9 mouse cellular contexts compared by ENCODE assay signal in the genomic region with DNA sequence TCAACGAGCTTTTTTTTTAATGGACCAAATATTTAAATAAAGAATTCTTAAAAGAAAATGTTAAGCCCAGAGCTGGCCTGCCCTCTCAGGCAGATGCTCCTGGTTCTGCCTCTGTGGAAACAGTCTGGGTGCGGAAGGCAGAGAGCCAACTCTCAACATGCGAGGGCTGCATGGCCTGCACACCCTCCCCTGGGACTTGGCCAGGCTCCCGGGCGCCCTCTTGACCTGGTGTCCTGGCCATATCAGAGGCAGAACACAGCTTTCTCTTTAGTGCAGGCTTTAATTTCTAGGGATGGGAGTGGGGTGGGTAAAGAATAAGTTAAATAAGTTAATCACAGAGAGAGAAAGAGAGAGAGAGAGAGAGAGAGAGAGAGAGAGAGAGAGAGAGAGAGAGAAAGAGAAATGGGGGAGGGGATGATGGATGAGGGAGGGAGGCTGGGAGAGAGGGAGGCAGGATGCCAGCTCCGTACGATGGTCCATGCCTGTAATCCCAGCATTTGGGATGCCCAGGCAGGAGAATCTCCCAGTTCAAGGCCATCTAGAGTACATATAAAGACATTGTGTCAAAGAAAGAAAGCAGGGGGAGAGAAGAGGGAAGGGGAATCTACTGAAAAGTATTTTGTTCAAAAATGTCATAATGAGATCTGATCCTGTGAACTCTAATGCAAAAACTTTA.
DNase-seq lines count a peak whose midpoint lies in the region; ATAC-seq lines count a peak whose summit lies in the region.
"Had no signal": no experiment of that assay in that cellular context is flagged by ENCODE, and none has a peak within 500 bp of the region (broad histone marks: within the 10 kb centered on the region; RNA-seq: fewer than 3 reads in every experiment).

No protein-coding gene starts in this region.

- H3K36me3 ChIP-seq in heart, embryonic 11.5 days (ENCODE audit: control insufficient read depth, insufficient read depth, low read length) = no peaks in the 10 kb centered on the region
- H3K36me3 ChIP-seq in heart, embryonic 15.5 days = no peaks in the 10 kb centered on the region
- H3K36me3 ChIP-seq in kidney, embryonic 15.5 days = no peaks in the 10 kb centered on the region
- H3K36me3 ChIP-seq in forebrain, embryonic 11.5 days (ENCODE audit: control insufficient read depth, insufficient read depth, low read length) = no peaks in the 10 kb centered on the region

- H3K4me3 ChIP-seq in heart, embryonic 11.5 days (ENCODE audit: low read depth, low read length) = no peak overlapping the region
- no peak overlapping the region for H3K4me3 ChIP-seq in heart, embryonic 15.5 days
- H3K4me3 ChIP-seq in kidney, embryonic 15.5 days (replicated peaks) = no peak overlapping the region
- H3K4me3 ChIP-seq in forebrain, embryonic 11.5 days (ENCODE audit: low read depth, low read length) = no peak overlapping the region
- H3K4me3 ChIP-seq: myocyte had no signal

- ATAC-seq in heart, embryonic 11.5 days (replicated peaks; ENCODE audit: insufficient number of reproducible peaks, low FRiP score, low TSS enrichment) = no peak; the same call in 1 of the 2 replicates
- ATAC-seq in heart, embryonic 15.5 days (replicated peaks; ENCODE audit: insufficient number of reproducible peaks, insufficient read depth, low FRiP score, low read depth) = peak; percentile 77
- peak; percentile 76 for ATAC-seq in kidney, embryonic 15.5 days (replicated peaks; ENCODE audit: low FRiP score)
- ATAC-seq in inflammation-experienced regulatory T-cells, adult 6 months = no peak
- no peak for ATAC-seq in forebrain, embryonic 11.5 days (replicated peaks; ENCODE audit: low FRiP score)

- 38% methylated on average over 7 of the region's 7 CpGs for WGBS in heart, embryonic 11.5 days (ENCODE audit: insufficient replicate concordance)
- WGBS in heart, embryonic 15.5 days = 21% methylated on average over 7 of the region's 7 CpGs
- WGBS in kidney, embryonic 15.5 days = 39% methylated on average over 7 of the region's 7 CpGs
- 78% methylated on average over 7 of the region's 7 CpGs for WGBS in forebrain, embryonic 11.5 days

- DNase-seq in heart, adult 18-20 months = peak; percentile 66 to 71
- peak; percentile 36 for DNase-seq in adrenal gland, adult 8-10 months
- DNase-seq in lung, postnatal 10 days = peak; percentile 75
- no peak for DNase-seq in forebrain, embryonic 11.5 days (ENCODE audit: low spot score)

- H3K9me3 ChIP-seq in heart, embryonic 11.5 days (replicated peaks; ENCODE audit: control insufficient read depth, low read length) = no peaks in the 10 kb centered on the region
- H3K9me3 ChIP-seq in heart, embryonic 15.5 days (replicated peaks) = no peaks in the 10 kb centered on the region
- no peaks in the 10 kb centered on the region for H3K9me3 ChIP-seq in kidney, embryonic 15.5 days (replicated peaks)
- no peaks in the 10 kb centered on the region for H3K9me3 ChIP-seq in forebrain, embryonic 11.5 days (ENCODE audit: control insufficient read depth, low read length)

- no peaks in the 10 kb centered on the region for H3K27me3 ChIP-seq in heart, embryonic 11.5 days (ENCODE audit: control insufficient read depth, insufficient read depth, low read length)
- H3K27me3 ChIP-seq in heart, embryonic 15.5 days = no peaks in the 10 kb centered on the region
- no peaks in the 10 kb centered on the region for H3K27me3 ChIP-seq in kidney, embryonic 15.5 days
- no peaks in the 10 kb centered on the region for H3K27me3 ChIP-seq in forebrain, embryonic 11.5 days (ENCODE audit: control insufficient read depth, insufficient read depth, low read length)

- no peak overlapping the region for H3K27ac ChIP-seq in heart, embryonic 11.5 days (ENCODE audit: low read depth, low read length)
- H3K27ac ChIP-seq in heart, embryonic 15.5 days = peak overlapping the region; percentile 52
- H3K27ac ChIP-seq in kidney, embryonic 15.5 days = peak overlapping the region; percentile 20
- H3K27ac ChIP-seq in forebrain, embryonic 11.5 days (ENCODE audit: low read depth, low read length) = no peak overlapping the region

- no peak overlapping the region for H3K4me2 ChIP-seq in heart, embryonic 11.5 days
- no peak overlapping the region for H3K4me2 ChIP-seq in heart, embryonic 15.5 days
- H3K4me2 ChIP-seq in kidney, embryonic 15.5 days = no peak overlapping the region
- H3K4me2 ChIP-seq in forebrain, embryonic 11.5 days (ENCODE audit: low read depth, low read length, severe bottlenecking) = no peak overlapping the region

- H3K9ac ChIP-seq in heart, embryonic 11.5 days (ENCODE audit: low read depth, low read length) = no peak overlapping the region
- H3K9ac ChIP-seq in heart, embryonic 15.5 days = no peak overlapping the region
- no peak overlapping the region for H3K9ac ChIP-seq in kidney, embryonic 15.5 days
- H3K9ac ChIP-seq in forebrain, embryonic 11.5 days (ENCODE audit: low read length) = no peak overlapping the region

- peaks cover 4% of the 10 kb centered on the region; the same call in 1 of the 2 replicates for H3K4me1 ChIP-seq in heart, embryonic 11.5 days (ENCODE audit: control insufficient read depth, insufficient read depth, low read length)
- peaks cover 15% of the 10 kb centered on the region for H3K4me1 ChIP-seq in heart, embryonic 15.5 days (replicated peaks)
- peaks cover 22% of the 10 kb centered on the region for H3K4me1 ChIP-seq in kidney, embryonic 15.5 days
- H3K4me1 ChIP-seq in forebrain, embryonic 11.5 days (replicated peaks; ENCODE audit: control insufficient read depth, insufficient read depth, low read length) = 0 out of 2 replicates have a peak, but pooled peaks cover 4% of the 10 kb centered on the region

Comparison
In these comparisons a context has a peak if more than half of its experiments do, and no peak if none do; other contexts are left out.
1. ATAC-seq: peak in heart, embryonic 15.5 days (single experiment) and kidney, embryonic 15.5 days (single experiment); none in heart, embryonic 11.5 days (single experiment), inflammation-experienced regulatory T-cells, adult 6 months (single experiment) and forebrain, embryonic 11.5 days (single experiment).
2. H3K27ac ChIP-seq: peak in heart, embryonic 15.5 days (single experiment) and kidney, embryonic 15.5 days (single experiment); none in heart, embryonic 11.5 days (single experiment) and forebrain, embryonic 11.5 days (single experiment).